Mouse (Mus musculus) R1 (cell line): Measurements from ENCODE around the gene Ccr10.

Source experiments
- DNase-seq: peaks from one replicate; pipeline ENCODE4 v3.0.0-alpha.2; 2018; ENCODE audit warnings: low read depth, low spot score

Ccr10 gene

DNA sequence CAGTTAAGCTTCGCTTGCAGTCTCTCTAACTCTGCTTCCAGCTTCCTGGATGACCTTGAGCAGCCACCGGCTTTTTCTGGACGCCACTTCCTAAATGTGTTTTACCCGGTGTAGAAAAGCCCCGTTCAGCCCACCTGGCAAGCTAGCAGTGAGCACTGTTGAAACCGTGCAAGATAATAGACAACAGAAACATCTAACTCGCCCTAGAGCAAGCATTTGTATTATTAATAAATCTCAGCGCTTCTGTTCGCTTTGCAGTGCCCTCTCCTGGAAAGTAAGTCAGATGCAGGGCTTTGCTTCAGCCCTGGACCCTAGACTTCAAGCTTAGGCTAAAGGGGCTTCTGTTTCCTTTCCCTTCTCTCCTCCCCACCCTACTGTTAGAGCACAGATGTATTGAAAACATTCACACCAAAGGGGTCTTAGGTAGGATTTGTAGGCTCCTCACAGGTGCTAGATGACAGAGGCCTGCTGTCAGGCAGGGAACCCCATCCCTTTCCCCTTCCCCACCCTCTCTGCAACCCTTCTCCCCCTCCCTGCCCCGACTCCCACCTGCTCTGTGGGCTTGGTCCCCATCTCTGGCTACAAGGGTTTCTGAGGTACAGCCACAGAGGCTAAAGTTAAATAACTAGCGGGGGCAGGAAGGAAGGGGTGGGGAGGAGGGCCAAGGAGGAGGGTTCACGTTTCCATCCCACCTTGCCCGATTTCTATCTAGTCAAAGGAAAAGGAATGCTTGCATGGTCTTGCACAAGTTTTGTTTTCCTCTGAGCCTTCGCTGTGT lies at the start of gene Ccr10:
Ccr10 (minus strand) TSS at position 593 of the 778 bp plus-strand sequence.
- no peak for DNase-seq

DNA sequence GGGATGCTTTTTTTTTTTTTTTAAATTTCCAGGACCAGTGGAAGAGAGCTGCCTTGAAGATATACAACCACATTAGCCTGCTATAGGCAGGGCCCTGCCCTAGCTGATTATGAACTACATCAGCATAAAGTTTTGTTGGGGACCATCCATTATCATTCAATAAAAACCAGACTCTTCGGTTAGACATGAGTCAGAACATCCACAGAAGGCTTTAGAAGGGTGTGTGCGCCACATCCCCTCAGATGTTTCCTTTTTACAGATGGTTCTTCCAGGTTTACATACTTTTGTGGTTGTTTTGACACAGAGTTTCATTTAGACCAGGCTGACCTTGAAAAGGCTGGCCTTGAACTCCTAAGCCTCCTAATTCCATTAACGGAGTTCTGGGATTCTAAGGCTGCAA lies 49.1 kb upstream of the Ccr10 start:
- no peak for DNase-seq

DNA sequence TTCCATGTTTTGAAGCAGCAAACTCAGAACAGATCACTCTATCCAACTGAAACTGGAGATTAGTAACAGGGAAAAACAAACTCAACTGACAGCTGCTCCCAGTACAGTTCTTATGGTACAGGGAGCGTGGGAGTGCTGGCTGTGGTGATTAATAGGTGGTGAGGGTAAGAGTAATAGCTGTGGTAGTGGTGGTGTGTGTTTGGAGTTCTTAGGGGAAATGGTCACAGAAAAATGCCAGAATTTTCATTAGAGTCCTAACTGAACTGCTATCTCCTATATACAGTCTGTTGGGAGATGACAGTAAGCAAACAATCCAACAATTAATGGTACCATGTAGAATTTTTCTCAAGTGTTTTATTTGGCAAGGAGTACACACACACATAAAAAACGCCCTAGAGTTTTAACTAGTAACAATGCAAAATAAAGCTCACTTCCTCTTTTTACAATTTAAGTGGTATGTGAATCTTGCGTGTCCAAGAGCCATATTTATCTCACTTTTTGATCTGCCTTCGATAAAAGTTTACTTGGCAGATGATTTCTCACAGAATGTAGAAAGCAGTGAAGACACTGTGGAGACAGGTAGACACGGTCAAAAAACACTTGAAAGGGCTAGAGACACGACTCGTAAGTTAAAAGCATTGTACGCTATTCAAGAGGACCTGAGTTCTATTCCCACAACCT lies 46.2 kb upstream of the Ccr10 start:
- DNase-seq, result no peak

DNA sequence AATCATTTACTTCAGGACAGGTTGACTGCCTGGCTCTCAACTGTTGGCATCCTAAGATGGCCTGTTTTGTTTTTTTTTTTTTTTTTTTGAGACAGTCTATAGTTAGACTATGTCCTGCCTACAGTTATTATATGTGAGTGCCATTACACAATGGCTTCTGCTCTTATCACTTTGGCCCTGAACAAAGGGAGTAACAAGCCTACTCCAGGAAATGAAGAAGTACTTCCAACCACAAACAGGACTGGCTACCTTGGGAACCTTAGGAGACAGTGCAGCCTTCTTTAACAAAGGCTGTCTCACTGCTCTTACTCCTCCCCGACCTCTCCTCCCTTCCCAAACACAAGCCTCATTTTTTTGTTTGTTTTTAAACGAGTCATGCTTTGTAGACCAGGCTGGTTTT lies 45.6 kb upstream of the Ccr10 start:
- DNase-seq, result no peak

DNA sequence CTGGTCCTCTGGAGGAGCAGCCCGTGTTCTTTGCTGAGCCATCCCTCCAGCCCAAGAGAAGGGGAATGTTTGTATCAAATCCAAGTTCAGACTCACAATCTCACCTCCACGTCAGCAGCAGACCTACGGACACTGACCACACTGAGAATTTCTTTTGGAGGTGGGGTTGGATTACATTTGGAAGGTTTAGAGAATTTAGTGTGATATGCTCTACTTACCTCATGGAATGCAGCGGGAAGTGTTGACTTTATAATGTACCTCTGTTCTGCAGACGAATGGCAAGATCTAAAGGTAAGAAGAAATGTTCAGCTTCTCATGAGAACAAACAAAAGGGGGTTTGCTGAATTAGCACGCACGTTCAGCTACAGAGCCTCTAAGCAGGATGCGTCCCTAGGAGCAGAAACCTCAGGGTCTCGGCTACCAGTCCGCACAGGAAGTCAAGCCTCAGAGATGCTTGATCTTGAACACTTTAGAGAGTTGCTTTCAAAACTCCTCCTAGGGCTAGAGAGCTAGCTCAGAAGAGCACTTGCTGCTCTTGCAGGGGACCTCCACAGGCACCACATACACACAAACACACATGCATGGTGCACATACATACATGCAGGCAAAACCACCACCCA lies 43.3 kb upstream of the Ccr10 start:
- no peak for DNase-seq

DNA sequence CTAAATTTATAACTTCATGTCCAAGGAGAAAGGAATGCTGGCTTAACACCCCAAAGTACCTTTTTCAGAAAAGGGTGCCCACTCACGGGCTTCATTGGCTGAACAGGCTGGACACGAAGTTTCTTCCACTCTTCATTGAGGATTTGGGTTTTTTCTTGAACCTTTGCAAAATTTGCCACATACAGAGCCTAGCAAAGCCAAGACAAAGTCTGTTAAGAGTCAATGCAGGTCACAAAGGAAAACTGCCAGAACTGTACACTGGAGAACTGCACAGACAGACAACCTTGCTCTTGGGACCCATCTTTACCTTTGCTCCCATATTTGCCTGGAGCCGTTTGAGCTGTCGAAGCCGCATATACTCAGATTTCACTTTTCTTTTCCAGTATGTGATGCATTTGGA lies 41.7 kb upstream of the Ccr10 start:
- no peak for DNase-seq

DNA sequence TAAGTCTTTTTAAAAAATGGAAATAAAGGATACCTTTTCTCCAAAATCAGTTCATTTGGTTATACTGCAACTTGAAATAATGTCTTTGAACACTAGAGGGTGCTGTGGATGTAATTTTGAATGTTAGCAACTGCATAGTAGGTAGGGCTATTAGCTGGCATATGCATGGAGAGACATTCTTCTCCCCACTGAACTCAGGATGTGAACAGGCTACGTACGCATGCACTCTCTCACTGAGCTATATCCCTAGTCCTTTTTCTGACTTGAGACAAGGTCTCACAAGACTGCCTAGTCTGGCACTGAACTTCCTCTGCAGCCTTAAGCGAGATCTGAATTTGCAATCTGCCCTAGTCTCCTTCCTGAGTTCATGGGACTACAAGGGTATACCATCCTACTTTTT lies 36.7 kb upstream of the Ccr10 start:
- DNase-seq, result peak; percentile 75

DNA sequence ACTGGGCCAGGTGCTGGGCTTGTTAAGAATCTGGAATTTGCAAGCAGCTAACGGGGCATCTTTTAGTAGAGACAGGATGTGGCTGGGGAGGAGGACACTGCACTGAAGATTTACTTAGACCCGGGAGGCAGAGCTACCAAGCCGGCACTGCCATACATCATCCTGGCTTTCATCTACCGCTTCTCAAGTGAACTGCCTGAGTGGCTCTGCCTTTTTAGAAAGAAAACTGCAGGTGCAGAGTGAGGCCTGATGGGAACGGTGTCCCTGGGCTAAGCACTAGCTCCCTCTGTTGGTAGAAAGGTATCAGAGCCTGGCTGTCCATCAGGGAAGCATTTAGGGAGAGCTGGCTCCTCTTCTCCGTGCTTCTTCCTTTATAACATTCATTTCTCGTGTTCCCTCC lies 25.7 kb upstream of the Ccr10 start:
- DNase-seq, result peak; percentile 69

DNA sequence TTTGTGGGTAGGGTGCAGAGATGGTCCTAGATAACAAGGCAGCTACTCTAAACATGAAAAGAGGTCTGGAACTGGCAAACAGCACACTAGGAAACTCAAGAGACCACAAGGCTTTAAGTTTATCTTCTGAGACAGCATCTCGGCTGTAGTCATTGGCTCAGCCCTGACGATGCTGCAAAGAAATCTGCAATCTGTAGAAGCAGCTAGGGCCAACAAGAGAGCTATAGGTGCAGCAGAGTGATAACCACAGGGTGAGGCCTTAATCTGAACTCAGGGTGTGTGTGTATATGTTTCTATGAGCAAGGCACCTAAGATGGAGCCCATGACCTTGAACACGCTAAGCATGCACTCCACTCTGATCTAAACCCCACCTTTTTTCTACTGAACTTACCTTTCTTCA lies 24.3 kb upstream of the Ccr10 start:
- DNase-seq, result no peak

DNA sequence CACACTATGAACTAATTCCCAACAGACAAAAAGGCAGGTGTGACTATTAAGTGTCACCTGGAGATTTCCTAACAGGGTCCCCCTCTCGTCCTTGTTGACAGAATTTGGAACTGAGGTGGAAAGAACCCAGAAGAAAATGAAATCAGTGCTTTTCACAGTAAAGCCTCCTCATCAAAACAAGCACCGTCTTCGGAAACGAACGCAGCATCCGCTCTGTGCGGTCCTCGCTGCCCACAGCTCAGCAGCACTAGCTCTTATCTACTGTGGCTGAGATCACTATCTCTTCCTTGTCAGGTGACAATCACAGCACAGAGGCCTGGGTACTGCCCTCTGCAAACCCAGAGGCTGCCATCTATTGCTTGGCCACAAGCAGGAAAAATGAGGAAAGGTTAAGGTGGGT lies 20.9 kb upstream of the Ccr10 start:
- no peak for DNase-seq

DNA sequence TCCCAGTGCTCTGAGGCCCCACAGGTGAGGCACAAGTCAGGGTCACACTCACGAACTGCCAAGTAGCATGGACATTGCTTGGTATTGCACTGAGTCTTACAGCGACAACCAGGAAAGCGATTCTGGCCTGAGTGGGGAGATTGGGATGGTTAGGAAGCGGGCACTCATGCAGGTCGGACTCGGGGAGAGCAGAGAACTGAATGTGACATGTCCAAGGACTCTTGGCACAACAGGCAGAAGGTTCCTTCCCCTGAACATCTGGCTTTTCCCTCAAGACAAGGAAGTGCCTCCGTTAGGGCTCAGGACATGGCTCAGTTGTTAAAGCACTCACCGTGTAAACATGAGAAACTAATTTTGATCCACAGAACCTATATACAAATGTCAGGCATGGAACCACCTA lies 20.3 kb upstream of the Ccr10 start:
- DNase-seq, result no peak

DNA sequence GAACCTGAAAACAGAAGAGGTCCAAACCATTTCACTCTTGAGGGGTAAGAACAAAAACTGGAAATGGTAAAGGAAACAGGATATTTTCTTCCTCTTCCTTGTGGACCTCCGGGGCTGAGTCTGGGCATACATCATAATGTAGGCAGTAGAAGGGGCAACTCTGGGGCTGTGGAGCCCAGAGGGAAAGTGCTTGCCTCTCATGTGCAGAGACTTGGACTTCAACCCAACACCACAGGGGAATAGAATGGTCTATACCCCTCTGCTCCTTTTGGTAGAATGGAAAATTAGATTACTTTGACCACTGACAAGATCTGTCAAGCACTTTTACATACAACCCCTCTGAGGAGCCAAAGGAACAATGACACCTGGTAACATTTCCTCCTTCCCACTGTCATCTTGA lies 19.9 kb upstream of the Ccr10 start:
- no peak for DNase-seq

DNA sequence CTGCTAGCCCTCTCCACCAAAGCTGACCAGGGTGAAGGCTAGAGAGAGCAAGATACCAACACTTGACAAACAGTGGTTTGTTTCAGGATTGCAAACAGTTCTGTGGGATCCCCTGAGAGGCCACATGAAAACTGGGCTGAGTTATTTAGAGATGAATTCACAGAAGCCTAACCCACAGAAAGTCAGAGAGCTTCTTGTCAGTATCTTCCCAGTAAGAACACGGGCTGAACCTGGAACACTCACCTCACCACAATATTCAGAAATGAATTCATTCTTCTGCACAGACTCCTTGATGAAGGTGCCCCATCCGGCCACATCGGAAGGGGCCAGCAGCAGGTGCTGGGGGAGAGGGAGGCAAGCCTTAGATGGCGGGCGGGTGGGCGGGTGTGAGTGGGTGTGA lies 19.4 kb upstream of the Ccr10 start:
- DNase-seq, result no peak

DNA sequence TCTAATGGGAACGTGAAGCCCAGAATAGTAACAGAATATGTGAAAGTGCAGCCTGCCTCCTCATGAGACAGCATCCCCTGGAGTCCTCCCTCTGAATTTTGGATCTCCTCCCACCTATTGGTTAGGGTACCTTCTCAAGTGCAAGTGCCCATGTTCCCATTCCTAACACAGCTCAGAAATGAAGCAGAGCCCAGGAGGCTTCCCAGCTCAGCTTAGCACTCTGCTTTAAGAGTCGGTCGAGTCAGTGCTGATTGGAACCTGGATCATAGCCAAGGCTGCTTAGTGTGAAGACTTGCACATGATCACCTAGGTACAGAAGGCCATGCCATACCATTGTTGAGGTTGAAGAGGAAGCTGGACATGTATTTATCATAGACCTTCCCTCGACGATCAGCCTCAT lies 18.9 kb upstream of the Ccr10 start:
- no peak for DNase-seq

DNA sequence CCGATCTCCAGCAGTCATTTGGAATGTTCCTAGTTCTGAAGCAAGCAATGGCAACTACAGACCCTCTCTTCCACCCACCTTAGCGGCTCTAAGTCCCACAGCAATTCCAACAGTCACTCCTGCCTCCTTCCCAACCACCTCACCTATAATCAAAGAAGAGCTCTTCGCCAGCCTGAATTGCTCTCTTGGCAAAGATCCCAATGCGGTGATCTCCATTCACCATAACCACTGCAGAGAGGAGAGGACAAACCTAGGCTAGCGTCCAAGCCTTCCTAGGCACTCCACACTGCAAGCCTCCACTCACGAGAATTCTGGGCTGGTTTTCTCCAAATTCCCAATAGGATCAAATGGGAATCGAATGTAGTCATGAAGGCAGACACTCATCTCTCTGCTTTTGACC lies 17.8 kb upstream of the Ccr10 start:
- DNase-seq, result no peak

DNA sequence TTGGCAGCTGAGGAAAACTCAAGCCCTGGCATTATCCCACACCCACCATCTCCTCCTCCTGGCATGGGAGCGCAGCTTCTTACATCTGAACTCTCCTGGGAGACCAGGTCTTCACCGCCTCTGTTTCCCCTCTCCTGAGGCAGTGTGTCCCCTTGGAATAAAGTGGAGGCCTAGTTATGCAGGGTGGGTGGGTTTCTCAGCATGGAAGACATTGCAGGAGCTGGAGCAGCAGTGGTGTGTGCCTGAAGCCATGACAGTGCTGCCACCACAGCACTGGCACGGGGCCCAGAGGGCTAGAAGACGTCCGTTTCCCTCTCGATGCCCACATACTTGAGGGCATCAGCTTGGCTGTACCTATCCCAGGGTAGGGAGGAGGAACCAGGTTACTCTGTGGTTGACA lies 17.4 kb upstream of the Ccr10 start:
- DNase-seq, result no peak

DNA sequence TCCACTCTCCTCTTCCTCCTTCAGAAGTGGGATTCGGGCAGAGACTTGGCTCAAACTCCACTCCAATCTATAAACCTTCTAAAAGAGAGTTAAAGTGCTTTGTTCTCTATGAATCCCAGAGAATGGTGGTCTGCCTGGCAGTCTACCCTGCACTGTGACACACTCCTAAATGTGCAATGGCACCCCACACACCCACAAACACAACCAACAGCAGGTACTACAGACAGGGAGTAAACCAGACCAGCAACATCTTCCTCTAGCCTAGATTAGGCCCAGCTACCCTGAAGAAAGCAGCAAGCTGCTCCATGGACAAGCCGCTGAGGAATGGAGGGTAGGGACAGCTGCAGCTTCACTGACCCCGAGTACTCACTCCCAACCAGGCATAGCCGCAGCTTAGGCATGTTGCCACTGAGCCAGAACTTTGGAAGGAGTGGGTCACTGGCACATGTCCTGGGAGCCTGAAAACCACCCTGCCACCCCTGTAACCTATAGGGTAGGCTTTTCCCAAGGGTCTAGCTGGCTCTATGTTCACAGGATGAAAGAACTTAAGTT lies 16.8 kb upstream of the Ccr10 start:
- DNase-seq, result no peak

DNA sequence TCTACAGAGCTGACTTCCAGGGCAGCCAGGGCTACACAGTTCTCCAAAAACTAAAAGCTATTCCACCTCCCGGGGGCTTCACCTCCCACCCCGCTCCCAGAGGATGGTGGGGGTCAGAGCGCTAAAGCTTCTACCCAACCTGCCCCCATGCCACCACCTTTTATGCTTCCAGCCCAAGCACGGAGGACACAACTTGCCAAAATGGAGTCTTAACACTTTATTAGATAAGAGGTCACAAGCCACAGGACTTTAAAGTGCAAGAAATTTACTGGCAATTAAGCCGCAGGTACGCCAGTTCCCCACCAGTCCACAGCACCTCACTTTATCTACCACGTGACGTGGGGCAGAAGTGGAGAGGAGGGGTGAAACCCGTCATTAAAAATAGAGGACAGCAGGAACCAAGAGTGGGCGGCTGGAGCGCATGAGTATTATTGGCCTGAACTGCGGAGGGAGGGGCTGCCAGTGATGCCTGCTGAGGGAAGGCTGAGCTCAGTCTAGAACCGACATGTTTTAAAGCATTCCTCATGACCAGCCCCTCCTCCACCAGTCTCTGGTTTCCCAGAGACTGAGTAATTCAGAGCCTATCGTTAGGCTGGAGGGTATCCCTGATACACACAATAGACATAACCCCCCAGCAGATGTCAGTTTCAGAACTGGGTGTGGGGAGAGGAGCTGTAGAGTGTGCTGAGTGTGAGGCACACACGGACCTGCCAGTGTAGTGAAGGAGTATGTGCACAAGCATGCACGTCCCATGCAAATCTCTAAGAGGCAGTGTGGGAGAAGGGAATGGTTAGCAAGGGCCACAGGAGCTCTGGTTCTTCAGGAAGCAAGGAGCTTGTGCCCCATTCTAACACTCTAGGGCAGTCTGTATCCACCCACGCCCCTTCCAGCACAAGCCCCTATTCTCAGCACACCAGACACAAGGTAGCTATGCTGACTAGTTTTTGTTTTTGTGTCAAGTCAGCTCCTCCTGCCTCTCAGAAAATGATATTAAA lies 16.0 kb upstream of the Ccr10 start:
- peak; percentile 47 for DNase-seq

DNA sequence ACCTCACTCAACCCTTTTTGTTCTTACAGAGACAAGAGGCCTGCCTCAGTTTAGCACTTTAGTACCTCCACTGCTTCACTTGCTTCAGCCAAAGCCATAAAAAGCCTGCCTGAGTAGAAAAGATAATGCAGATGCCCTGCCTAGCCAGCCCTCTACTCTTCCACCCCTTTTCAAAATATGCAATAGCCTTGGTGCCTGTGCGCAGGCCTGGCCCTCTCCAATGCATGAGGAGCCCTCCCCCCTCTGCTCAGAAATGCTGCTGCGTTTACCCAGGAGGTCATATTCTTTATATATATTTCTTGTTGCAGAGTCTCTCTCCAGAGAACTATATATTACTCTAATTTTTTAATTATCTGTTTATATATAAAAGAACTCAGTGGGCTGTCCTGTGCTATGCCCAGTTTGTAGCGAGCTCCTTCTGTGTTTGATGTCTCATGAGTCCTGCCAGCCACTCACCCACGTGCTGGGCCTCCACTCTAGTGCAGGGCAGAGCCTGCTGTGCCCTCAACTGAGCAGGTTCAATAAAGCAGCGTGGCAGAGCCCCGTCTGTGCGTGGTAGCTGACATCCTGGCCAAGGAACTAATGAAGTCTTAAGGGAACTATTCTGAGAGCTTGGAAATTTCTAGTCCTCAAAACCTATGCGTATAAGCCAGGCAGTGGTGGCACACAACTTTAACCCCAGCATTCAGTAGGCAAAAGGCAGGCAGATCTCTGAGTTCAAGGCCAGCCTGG lies 15.1 kb upstream of the Ccr10 start:
- DNase-seq, result no peak

DNA sequence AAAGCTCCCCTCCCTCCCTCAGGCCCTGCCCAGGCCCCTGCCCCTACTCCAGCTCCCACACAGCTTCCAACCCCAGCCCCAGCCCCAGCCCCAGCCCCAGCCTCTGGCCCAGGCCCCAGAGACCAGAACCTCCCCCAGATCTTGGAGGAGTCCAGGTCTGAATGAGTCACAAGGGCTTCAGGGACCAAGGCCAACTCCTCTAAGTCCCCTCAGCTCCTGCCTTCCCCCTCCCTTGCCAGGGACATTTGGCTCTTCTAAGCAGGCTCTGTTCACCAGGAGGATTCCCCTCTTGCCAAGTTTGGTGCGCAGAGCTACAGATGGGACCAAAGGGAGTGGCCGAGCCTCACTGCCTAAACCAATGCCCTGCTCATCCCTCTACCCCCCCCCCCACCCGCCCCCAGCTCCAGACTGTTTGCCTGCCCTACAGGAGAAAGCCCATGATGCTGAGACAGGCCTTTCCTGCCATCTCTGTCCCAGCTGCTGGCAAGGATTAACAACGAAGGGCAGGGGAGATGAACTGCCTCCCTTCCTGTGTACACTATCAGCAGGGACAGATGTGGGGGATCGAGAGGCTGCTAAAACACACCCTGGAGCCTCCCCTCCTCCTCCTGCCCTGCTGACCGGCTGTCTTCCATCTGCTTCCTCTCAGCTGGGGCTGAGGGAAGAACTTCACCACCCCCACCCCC lies 14.4 kb upstream of the Ccr10 start:
- DNase-seq, result no peak
